Mouse (Mus musculus) kidney, adult 2 months (tissue): ENCODE measurements at regions not wholly inside any gene's neighbourhood (a gene's known extent, or its start where the extent isn't known, plus 50 kb on each side); places are given as distances from the start of the nearest gene placed in this dataset.

ENCODE experiments used
- DNase-seq: peaks from one replicate; pipeline ENCODE4 v3.0.0; 2021
- H3K27ac ChIP-seq: fragments of 200-500 bp; 2 replicates; pipeline ENCODE4 v1.5.1; 2012; ENCODE audit warnings: low read depth, low read length, control low read depth, inconsistent platforms; ENCODE audit not compliant: insufficient read depth
- H3K27me3 ChIP-seq: fragments of 200-500 bp; replicated peaks from 2 replicates; pipeline ENCODE4 v1.6.1; 2012; ENCODE audit warnings: mild to moderate bottlenecking, moderate library complexity, low read length, inconsistent platforms; ENCODE audit not compliant: control insufficient read depth, insufficient read depth
- H3K36me3 ChIP-seq: fragments of 200-500 bp; 2 replicates; pipeline ENCODE4 v1.6.1; 2012; ENCODE audit warnings: mild to moderate bottlenecking, moderate library complexity, low read length, inconsistent platforms; ENCODE audit not compliant: control insufficient read depth, insufficient read depth
- H3K4me1 ChIP-seq: fragments of 200-500 bp; 2 replicates; pipeline ENCODE4 v1.6.1; 2011; ENCODE audit warnings: low read length; ENCODE audit not compliant: control insufficient read depth, insufficient read depth
- H3K4me3 ChIP-seq: fragments of 200-500 bp; 2 replicates; pipeline ENCODE4 v1.5.1; 2011; ENCODE audit warnings: mild to moderate bottlenecking, low read depth, low read length, control low read depth; ENCODE audit not compliant: insufficient read depth
- CTCF ChIP-seq: fragments of 200-500 bp; conservative IDR thresholded peaks from 2 replicates; pipeline ENCODE4 v1.5.1; 2011; ENCODE audit warnings: low read depth, mild to moderate bottlenecking, control low read depth, low read length, moderate library complexity, mixed read lengths; ENCODE audit not compliant: insufficient read depth, insufficient read length
- POLR2A ChIP-seq: fragments of 200-500 bp; IDR thresholded peaks from one replicate; pipeline ENCODE4 v1.6.1; 2011; ENCODE audit warnings: low read depth, low read length, control low read depth
- WGBS: fragments of 180-500 bp; shearing (Covaris S2); methylation state at CpG from one replicate; pipeline ENCODE4 v1.1.7; 2018; 5-methylcytosine and 5-hydroxymethylcytosine counted together

DNA sequence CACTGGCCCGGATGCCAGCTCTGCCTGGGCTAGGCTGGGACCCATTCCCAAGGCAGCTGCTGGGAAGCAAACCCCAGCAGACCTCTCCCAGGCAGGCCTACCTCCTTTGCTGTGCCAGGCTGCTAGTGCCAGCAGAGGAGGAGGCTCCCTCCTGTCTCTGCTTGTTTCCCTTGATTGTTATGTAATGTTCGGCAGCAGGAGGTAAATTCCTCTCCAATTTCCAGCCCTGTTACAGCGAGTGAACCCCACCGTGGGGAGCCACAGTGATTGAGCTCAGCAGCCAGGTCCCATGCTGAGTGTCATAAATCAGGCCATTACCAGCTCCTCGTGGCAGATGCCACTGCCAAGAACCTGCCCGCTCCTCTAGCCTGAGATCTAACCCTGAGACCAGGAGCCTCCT lies 274.6 kb downstream of the Dhx35 start:
- TF ChIP-seq CTCF: no peak
- TF ChIP-seq POLR2A: no peak
- 20% methylated on average over 6 of the region's 6 CpGs for WGBS
- no peak overlapping the region for H3K4me3 ChIP-seq
- no peaks in the 10 kb centered on the region; the same call in 1 of the 2 replicates for H3K4me1 ChIP-seq
- no peaks in the 10 kb centered on the region for H3K36me3 ChIP-seq
- H3K27ac ChIP-seq: peak overlapping the region; percentile 70
- no peaks in the 10 kb centered on the region for H3K27me3 ChIP-seq
- DNase-seq: peak; percentile 67

DNA sequence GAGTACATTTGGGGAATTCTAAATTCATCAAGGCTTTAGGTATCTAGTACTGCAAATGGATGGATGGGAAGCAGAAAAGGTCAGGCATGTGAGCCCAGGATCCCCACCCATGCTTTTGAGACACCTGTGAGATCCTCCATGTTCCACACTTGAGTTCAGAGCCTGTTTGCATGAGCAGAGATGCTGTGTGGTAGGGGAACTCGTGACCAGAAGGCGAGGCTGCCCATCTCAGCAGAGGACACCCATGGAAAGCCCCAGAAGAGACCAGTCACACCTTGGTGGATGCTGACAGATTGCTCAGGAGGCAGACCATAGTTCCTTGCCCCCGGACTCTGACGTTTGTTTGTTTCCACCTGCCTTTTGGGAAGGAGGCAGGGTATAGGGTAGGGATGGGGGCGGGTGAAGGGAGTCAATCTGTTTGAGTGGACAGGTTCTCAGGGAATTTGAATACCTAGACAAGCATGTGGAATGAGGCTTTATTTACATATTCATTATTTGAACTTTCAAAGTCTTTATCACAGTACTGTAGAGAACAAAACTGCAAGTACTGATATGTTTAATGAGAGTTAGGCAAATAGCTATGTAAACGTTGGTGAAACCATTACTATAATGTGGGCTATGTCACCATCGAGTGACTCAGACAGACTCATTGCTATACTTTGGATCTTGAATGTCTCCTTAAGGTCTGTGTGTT lies 278.5 kb downstream of the Dhx35 start:
- 86% methylated on average over 7 of the region's 7 CpGs for WGBS
- no peak for DNase-seq

DNA sequence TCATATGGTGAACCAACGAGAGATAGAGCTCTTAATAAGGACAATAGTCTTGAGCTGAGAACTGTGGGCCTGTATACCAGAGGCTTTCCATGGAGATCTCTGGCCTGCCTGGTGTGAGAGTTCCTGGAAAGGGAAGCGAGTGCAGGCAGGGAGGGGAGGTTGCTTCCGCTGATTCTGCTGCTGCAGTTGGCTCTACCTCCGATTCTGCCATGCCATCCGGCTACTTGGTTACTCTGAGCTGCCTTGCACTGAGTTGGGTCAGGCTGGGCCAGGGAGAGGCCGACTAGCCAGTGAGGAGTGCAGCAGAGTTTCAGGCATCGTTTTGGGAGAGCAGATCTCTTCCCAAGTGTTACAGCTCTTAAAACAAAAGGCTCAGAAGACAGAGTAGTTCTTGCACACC lies 285.2 kb downstream of the Dhx35 start:
- Histone ChIP-seq H3K4me3 (no peak overlapping the region), H3K27ac (no peak overlapping the region), H3K36me3 (no peaks in the 10 kb centered on the region), H3K4me1 (no peaks in the 10 kb centered on the region), H3K27me3 (no peaks in the 10 kb centered on the region)
- no peak for TF ChIP-seq POLR2A
- no peak for TF ChIP-seq CTCF
- 71% methylated on average over 7 of the region's 7 CpGs for WGBS
- DNase-seq: no peak

More for the DNA sequence above, 278.5 kb downstream of the Dhx35 start:
- Histone ChIP-seq H3K27ac (no peak overlapping the region), H3K4me1 (no peaks in the 10 kb centered on the region; the same call in 1 of the 2 replicates), H3K27me3 (no peaks in the 10 kb centered on the region), H3K36me3 (no peaks in the 10 kb centered on the region), H3K4me3 (no peak overlapping the region)
- TF ChIP-seq CTCF (no peak), POLR2A (no peak)

DNA sequence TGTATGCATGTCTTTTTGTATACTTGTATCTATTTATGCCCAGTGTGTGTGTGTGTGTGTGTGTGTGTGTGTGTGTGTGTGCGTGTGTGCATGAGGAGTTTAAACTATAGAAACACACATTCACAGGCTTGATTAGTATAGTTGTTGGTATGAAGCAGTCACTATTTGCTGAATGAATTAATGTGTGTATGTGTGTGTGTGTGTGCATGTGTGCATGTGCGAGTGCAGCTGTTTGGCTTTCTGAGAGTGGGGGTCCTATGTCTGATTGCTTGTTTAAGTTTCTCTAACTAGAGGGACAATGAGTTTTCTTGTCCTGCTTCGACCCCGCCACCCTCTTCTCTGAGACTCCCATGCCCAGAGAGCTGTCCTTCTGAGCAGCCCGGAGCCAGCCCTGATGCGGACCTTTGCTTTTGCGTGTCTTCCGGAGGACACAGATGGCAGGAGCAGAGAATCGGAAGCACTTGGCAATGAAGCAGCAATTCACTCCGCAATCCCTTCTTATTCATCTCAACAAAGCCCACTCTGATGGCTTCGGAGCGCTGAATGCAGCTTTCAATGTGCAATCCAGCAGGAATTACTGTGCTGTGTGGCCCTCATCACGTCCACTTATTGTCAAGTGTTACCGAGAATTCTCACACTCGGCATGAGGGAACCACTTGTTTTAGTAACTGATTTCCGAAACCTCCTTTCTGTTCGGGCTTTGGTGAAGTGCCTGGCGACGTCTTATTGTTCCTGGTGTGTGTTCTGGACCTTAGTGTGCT lies 286.4 kb downstream of the Dhx35 start:
- no peaks in the 10 kb centered on the region for H3K36me3 ChIP-seq
- H3K27me3 ChIP-seq: no peaks in the 10 kb centered on the region
- TF ChIP-seq CTCF (no peak), POLR2A (no peak)
- 87% methylated on average over 19 of the region's 19 CpGs for WGBS
- no peak overlapping the region for H3K27ac ChIP-seq
- DNase-seq: no peak
- no peak overlapping the region for H3K4me3 ChIP-seq
- H3K4me1 ChIP-seq: no peaks in the 10 kb centered on the region

DNA sequence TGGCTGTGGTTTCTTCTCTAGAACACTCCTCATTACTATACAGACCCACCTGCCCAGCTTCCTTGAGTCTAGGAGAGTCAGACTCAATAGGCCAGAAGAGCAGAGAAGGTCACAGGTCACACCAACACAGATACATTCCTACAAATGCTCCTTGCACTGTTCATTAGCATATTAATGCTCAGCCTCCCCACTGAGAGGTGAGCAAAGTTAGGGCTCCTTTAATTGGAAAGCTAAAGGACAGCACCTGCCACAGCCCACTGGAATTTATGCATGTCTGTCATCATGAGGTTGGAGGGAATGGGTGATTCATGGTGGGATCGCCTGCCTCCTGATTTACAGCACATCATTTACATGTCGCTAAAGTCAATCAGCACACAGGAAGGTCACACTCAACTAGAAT lies 292.2 kb downstream of the Dhx35 start:
- no peaks in the 10 kb centered on the region for H3K27me3 ChIP-seq
- DNase-seq: no peak
- WGBS: 65% methylated on average over 2 of the region's 2 CpGs
- TF ChIP-seq CTCF: no peak
- no peak for TF ChIP-seq POLR2A
- no peak overlapping the region for H3K4me3 ChIP-seq
- H3K4me1 ChIP-seq: no peaks in the 10 kb centered on the region
- H3K27ac ChIP-seq: no peak overlapping the region
- H3K36me3 ChIP-seq: no peaks in the 10 kb centered on the region

DNA sequence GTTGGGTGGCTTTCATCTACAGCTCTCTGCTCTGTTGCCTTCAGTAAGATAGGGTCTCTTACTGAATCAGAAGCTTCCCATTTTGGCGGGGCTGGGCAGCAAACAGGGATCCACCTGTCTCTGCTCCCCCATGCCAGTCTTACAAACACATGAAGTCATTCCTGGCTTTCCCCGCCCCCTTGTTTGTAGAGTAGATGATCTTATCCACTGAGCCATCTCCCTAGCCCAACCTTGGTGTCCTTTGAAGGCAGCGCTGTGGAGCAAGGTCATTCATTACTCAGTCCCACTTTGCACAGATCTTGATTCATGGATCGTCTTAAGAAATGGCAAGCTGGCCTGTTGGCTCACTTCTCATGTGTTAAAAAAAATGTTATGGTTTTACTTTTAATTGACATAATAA lies 293.6 kb downstream of the Dhx35 start:
- Histone ChIP-seq H3K36me3 (no peaks in the 10 kb centered on the region), H3K4me3 (no peak overlapping the region), H3K4me1 (no peaks in the 10 kb centered on the region), H3K27ac (no peak overlapping the region), H3K27me3 (no peaks in the 10 kb centered on the region)
- 88% methylated on average over 4 of the region's 4 CpGs for WGBS
- TF ChIP-seq POLR2A (no peak), CTCF (no peak)
- DNase-seq: no peak

DNA sequence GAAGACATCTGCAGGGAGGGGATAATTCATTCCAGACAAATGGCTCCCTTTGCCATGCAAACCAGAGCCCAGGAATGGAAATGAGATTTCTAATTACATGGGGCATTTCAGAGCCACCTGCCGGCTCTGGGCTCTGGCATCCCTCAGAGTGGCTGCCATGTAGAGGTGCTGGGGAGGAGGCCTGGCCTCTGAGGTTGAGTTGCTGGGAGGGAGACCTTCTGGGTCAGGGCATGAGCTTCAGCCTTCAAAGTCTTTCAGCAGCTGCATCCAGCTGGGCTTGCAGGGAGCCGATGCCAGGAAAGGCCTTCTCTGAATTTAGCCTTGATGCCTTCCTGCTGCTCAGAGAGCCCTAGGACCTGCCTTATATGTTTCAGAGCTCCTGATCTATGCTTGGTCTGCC lies 302.1 kb downstream of the Dhx35 start:
- Histone ChIP-seq H3K27ac (no peak overlapping the region), H3K4me1 (no peaks in the 10 kb centered on the region), H3K4me3 (no peak overlapping the region), H3K36me3 (no peaks in the 10 kb centered on the region), H3K27me3 (no peaks in the 10 kb centered on the region)
- TF ChIP-seq POLR2A (no peak), CTCF (no peak)
- peak; percentile 13 for DNase-seq
- 39% methylated on average over 2 of the region's 2 CpGs for WGBS
